Mouse (Mus musculus) stomach, postnatal 0 days (tissue): ENCODE measurements at regions not wholly inside any gene's neighbourhood (a gene's known extent, or its start where the extent isn't known, plus 50 kb on each side); places are given as distances from the start of the nearest gene placed in this dataset.

Experiments
- CTCF ChIP-seq: IDR thresholded peaks from 2 replicates; pipeline ENCODE4 v1.5.1; 2016; ENCODE audit warnings: antibody characterized with exemption, low read depth, mild to moderate bottlenecking, moderate library complexity
- EP300 ChIP-seq: optimal IDR thresholded peaks from 2 replicates; pipeline ENCODE3; 2016; ENCODE audit warnings: antibody characterized with exemption

GRCm38 (mm10) chr9:122528267-122528666 lies 176.9 kb downstream of the Abhd5 start:
- TF ChIP-seq CTCF (no peak), EP300 (no peak)
